Mouse (Mus musculus): ENCODE data around the gene Dgkh.

DNA sequence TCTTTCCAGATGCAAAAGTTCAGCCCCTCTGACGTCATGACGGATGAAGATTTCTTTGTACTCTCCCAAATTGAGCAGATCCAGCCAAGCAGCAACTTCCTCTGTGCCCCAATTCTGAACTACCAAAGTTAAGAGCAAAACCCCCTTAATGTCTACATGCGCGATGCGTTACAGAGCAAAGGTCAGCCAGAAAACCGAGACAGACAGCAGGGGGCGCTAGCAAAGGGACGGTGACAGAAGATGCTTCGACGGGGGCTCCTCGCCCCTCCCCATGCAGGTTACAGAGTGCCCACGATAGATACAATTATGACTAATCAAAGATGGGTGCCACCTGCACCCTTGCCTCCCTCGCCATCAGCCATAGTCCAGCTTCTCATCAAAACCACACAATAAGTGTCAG lies 156.7 kb downstream of the Dgkh start:
- TF ChIP-seq CTCF (IDR thresholded peaks at IDR 0.05; ENCODE audit: control insufficient read depth, insufficient read depth, low read length) (peak; percentile 16; the same call in 1 of the 2 replicates), POLR2A (IDR thresholded peaks at IDR 0.05; ENCODE audit: borderline replicate concordance, control insufficient read depth, low read depth, low read length) (no peak)
